Mouse (Mus musculus): ENCODE measurements at regions not wholly inside any gene's neighbourhood (a gene's known extent, or its start where the extent isn't known, plus 50 kb on each side); places are given as distances from the start of the nearest gene placed in this dataset.

GRCm38 (mm10) chr16:93042941-93043340 lies 217.0 kb upstream of the Runx1 start:
- no peak for TF ChIP-seq CTCF (conservative IDR thresholded peaks at IDR 0.05; ENCODE audit: low read length)
- TF ChIP-seq POU5F1 (IDR thresholded peaks at IDR 0.05; ENCODE audit: borderline replicate concordance, low read length), result no peak

All from E14TG2a.4 (cell line).